Comparison of ENCODE assay signal across 16 mouse cellular contexts in the genomic region with DNA sequence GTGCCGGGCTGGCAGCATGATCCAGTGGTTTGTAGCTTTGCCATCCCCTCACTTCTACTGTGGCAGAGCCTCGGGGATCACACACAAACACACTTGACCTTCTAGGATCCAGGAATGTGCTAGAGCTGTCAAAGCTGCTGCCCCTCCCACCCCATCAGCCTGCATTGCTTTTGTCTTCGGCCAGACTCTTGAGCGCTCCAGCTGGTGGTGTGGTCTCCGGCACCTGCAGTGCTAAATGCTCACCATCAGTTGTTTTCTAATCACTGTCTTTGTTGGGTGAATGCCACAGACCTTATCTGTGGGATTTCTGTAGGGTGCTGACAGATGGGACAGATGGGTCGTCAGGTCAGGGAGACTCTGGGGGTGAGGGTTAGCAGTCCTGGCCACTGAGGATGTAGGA.
"Had no signal": no experiment of that assay in that cellular context is flagged by ENCODE, and none has a peak within 500 bp of the region (broad histone marks: within the 10 kb centered on the region; RNA-seq: fewer than 3 reads in every experiment).

No protein-coding gene starts in this region.

- DNase-seq: liver, embryonic 13.5 days; liver, postnatal 0 days; lung, postnatal 14 days; right cerebral cortex, postnatal 14 days; thymus, adult 2 months; thymus, postnatal 25 days had no signal

- H3K4me2 ChIP-seq: liver, embryonic 13.5 days; lung, embryonic 15.5 days; midbrain, embryonic 11.5 days; neural tube, embryonic 13.5 days; stomach, embryonic 15.5 days had no signal

- H3K9me3 ChIP-seq: neural tube, embryonic 13.5 days; stomach, embryonic 15.5 days had no signal

- ATAC-seq: liver, postnatal 0 days; midbrain, embryonic 16.5 days had no signal

- H3K4me3 ChIP-seq: left cerebral cortex, adult 2 months; limb, embryonic 10.5 days; liver, embryonic 13.5 days; lung, embryonic 15.5 days; megakaryocyte, embryonic 14.5 days; neural tube, embryonic 13.5 days; stomach, embryonic 15.5 days had no signal

- H3K27me3 ChIP-seq: liver, embryonic 13.5 days; lung, embryonic 15.5 days; megakaryocyte, embryonic 14.5 days; neural tube, embryonic 13.5 days; stomach, embryonic 15.5 days had no signal

- H3K27ac ChIP-seq: kidney, postnatal 0 days; left cerebral cortex, adult 2 months; limb, embryonic 10.5 days; liver, embryonic 13.5 days; lung, embryonic 15.5 days; macrophage; neural tube, embryonic 13.5 days; stomach, embryonic 15.5 days had no signal

- H3K4me1 ChIP-seq: limb, embryonic 10.5 days; liver, embryonic 13.5 days; lung, embryonic 15.5 days; neural tube, embryonic 13.5 days; stomach, embryonic 15.5 days had no signal

- H3K9ac ChIP-seq: liver, embryonic 13.5 days; liver, postnatal 0 days; lung, embryonic 15.5 days; neural tube, embryonic 13.5 days; stomach, embryonic 15.5 days had no signal
